Mouse (Mus musculus): ENCODE data around the gene Lgals3bp. TPM values are rescaled to one million over a fixed set of nuclear protein-coding genes. Genes with fewer than 3 reads are reported as not detected.

Lgals3bp gene
- polyA plus RNA-seq, 1 experiment from 2014 or later, result 42.7 TPM

- Histone ChIP-seq H3K27me3 (peaks cover 30% of the 10 kb centered on the region), H3K4me3 (replicated peaks) (no peak overlapping the region), H3K4me1 (replicated peaks) (no peaks in the 10 kb centered on the region), H3K9me3 (replicated peaks) (no peaks in the 10 kb centered on the region), H3K27ac (replicated peaks) (no peak overlapping the region), H3K4me2 (no peak overlapping the region), H3K9ac (no peak overlapping the region), H3K36me3 (replicated peaks) (no peaks in the 10 kb centered on the region)
- ATAC-seq (ENCODE audit: insufficient read depth), result no peak
- WGBS (ENCODE audit: insufficient replicate concordance), result 64% methylated on average over 16 of the region's 16 CpGs
Observed at GRCm38 (mm10) chr11:118431100-118431948, 29.4 kb upstream of the Lgals3bp start.

- no peak overlapping the region for H3K4me3 ChIP-seq (replicated peaks)
- ATAC-seq (ENCODE audit: insufficient read depth), result no peak
- H3K27ac ChIP-seq (replicated peaks), result no peak overlapping the region
- H3K9me3 ChIP-seq (replicated peaks), result no peaks in the 10 kb centered on the region
- H3K27me3 ChIP-seq, result peaks cover 34% of the 10 kb centered on the region
- no peak overlapping the region for H3K4me2 ChIP-seq
- no peaks in the 10 kb centered on the region for H3K36me3 ChIP-seq (replicated peaks)
- H3K9ac ChIP-seq, result no peak overlapping the region
- no peaks in the 10 kb centered on the region for H3K4me1 ChIP-seq (replicated peaks)
- WGBS (ENCODE audit: insufficient replicate concordance), result 45% methylated on average over 4 of the region's 4 CpGs
Observed at GRCm38 (mm10) chr11:118430291-118430885, 28.5 kb upstream of the Lgals3bp start.

GRCm38 (mm10) chr11:118428944-118429709 is 27.2 kb upstream of the Lgals3bp start:
- Histone ChIP-seq H3K4me3 (replicated peaks) (no peak overlapping the region), H3K9ac (no peak overlapping the region), H3K4me1 (replicated peaks) (no peaks in the 10 kb centered on the region), H3K27me3 (peaks cover 43% of the 10 kb centered on the region), H3K9me3 (replicated peaks) (no peaks in the 10 kb centered on the region), H3K4me2 (peak overlapping the region; percentile 18), H3K27ac (replicated peaks) (peak overlapping the region; percentile 55), H3K36me3 (replicated peaks) (no peaks in the 10 kb centered on the region)
- peak; percentile 13; the same call in 1 of the 2 replicates for ATAC-seq (ENCODE audit: insufficient read depth)
- 51% methylated on average over 8 of the region's 8 CpGs for WGBS (ENCODE audit: insufficient replicate concordance)

DNA sequence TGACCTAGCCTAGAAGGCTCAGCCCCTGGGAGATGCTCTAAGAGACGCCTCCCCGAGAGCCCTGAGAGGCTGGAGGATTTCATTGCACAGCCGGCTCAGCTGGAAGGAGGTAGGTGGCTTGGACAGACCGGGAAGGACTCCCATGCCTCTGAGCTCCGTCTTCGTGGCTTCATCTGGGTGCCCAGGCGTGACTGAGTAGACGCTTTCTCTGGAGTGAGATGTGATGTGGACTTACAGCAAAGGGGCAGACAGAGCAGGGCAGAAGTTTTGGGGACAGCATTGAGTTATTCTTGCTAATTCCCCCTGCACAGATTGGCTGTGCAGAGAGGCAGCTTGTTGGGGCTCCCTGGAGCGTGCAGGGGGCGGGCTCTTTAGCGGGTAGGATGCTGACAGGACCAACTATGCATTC is 26.6 kb upstream of the Lgals3bp start:
- H3K36me3 ChIP-seq (replicated peaks), result no peaks in the 10 kb centered on the region
- no peak overlapping the region for H3K9ac ChIP-seq
- 19% methylated on average over 11 of the region's 11 CpGs for WGBS (ENCODE audit: insufficient replicate concordance)
- ATAC-seq (ENCODE audit: insufficient read depth), result no peak
- peak overlapping the region; percentile 18 for H3K4me2 ChIP-seq
- peak overlapping the region; percentile 55 for H3K27ac ChIP-seq (replicated peaks)
- peaks cover 43% of the 10 kb centered on the region for H3K27me3 ChIP-seq
- peaks cover 3% of the 10 kb centered on the region; the same call in 1 of the 2 replicates for H3K4me1 ChIP-seq (replicated peaks)
- H3K9me3 ChIP-seq (replicated peaks), result no peaks in the 10 kb centered on the region
- no peak overlapping the region for H3K4me3 ChIP-seq (replicated peaks)

DNA sequence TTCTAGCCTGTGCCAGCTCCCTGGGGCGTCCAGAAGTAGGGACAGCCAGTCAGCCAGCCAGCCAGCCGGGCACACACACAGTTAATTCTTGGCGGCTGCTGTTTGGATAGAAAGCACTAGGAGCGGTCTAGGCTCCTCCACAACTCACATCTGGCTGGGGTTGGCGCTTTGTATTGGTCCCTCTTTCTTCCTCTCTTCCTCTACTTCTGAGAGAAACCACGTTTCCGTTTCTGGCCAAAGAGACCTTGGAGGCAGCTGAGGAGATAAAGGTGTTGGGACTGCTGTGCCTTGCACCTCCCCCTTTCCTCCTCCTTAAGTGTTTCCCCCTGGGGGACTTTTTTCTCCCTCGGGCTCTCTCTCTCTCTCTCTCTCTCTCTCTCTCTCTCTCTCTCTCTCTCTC is 26.1 kb upstream of the Lgals3bp start, which contains the start of gene C1qtnf1:
C1qtnf1 (plus strand) TSS at position 218 of the 400 bp plus-strand sequence.
- Histone ChIP-seq H3K9ac (no peak within 1 kb of the TSS), H3K9me3 (replicated peaks) (no peaks in the 10 kb centered on the region), H3K4me1 (replicated peaks) (peaks cover 5% of the 10 kb centered on the region; the same call in 1 of the 2 replicates), H3K27ac (replicated peaks) (peak within 1 kb of the TSS; percentile 55), H3K27me3 (peaks cover 43% of the 10 kb centered on the region), H3K36me3 (replicated peaks) (no peaks in the 10 kb centered on the region), H3K4me3 (replicated peaks) (no peak within 1 kb of the TSS), H3K4me2 (peak within 1 kb of the TSS; percentile 18)
- ATAC-seq (ENCODE audit: insufficient read depth), result no peak
- WGBS (ENCODE audit: insufficient replicate concordance), result 1% methylated on average over 8 of the region's 8 CpGs

GRCm38 (mm10) chr11:118427266-118427779 is 25.4 kb upstream of the Lgals3bp start:
- Histone ChIP-seq H3K9ac (no peak overlapping the region), H3K36me3 (replicated peaks) (no peaks in the 10 kb centered on the region), H3K27ac (replicated peaks) (no peak overlapping the region), H3K4me1 (replicated peaks) (peaks cover 5% of the 10 kb centered on the region; the same call in 1 of the 2 replicates), H3K9me3 (replicated peaks) (no peaks in the 10 kb centered on the region), H3K4me2 (no peak overlapping the region), H3K27me3 (peaks cover 48% of the 10 kb centered on the region), H3K4me3 (replicated peaks) (no peak overlapping the region)
- 34% methylated on average over 3 of the region's 3 CpGs for WGBS (ENCODE audit: insufficient replicate concordance)
- no peak for ATAC-seq (ENCODE audit: insufficient read depth)

GRCm38 (mm10) chr11:118426765-118427164 is 24.9 kb upstream of the Lgals3bp start:
- H3K9ac ChIP-seq, result no peak overlapping the region
- ATAC-seq (ENCODE audit: insufficient read depth), result no peak

DNA sequence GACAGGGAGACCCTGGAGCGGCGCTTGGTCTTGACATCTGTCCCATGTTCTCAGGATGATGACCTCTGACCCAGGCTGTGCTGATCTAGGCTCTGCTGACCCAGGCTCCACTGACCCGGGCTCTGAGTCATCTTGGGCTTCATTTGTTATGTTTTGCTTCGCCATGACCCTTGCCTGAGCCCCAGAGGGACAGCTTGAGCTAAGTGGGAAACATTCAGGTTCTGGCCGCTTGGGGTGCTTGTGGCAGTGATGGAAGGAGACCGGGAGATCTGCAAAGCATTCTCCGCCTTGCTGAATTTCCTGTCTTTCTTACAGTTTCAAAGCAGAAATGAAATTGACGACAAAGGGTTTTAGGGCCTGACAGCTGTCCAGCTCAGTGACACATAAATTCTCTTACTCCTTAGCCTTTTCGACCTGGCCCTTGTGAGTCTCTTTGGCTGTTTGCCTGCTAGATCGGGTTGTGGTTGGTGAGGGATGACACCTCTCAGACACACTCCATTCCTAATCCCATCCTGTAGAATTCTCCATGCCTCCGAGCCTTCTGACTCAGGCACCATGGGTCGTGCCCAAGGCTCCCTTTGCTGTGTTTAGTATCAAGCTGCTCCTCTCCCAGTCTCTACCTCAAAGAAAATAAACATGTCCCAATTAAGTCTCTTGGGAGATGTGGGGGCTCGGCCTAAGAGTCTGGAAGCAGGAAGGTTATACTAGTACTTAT is 22.9 kb upstream of the Lgals3bp start:
- peaks cover 48% of the 10 kb centered on the region for H3K27me3 ChIP-seq
- WGBS (ENCODE audit: insufficient replicate concordance), result 46% methylated on average over 13 of the region's 13 CpGs
- no peak overlapping the region for H3K4me2 ChIP-seq
- no peaks in the 10 kb centered on the region for H3K9me3 ChIP-seq (replicated peaks)
- H3K4me1 ChIP-seq (replicated peaks), result peaks cover 7% of the 10 kb centered on the region
- ATAC-seq (ENCODE audit: insufficient read depth), result no peak
- H3K9ac ChIP-seq, result no peak overlapping the region
- H3K4me3 ChIP-seq (replicated peaks), result no peak overlapping the region
- H3K27ac ChIP-seq (replicated peaks), result no peak overlapping the region
- H3K36me3 ChIP-seq (replicated peaks), result no peaks in the 10 kb centered on the region

More at GRCm38 (mm10) chr11:118426765-118427164, 24.9 kb upstream of the Lgals3bp start:
- Histone ChIP-seq H3K4me2 (no peak overlapping the region), H3K9me3 (replicated peaks) (no peaks in the 10 kb centered on the region), H3K4me1 (replicated peaks) (peaks cover 5% of the 10 kb centered on the region; the same call in 1 of the 2 replicates), H3K27me3 (peaks cover 52% of the 10 kb centered on the region), H3K27ac (replicated peaks) (no peak overlapping the region), H3K4me3 (replicated peaks) (no peak overlapping the region), H3K36me3 (replicated peaks) (no peaks in the 10 kb centered on the region)
- WGBS (ENCODE audit: insufficient replicate concordance), result 47% methylated on average over 5 of the region's 5 CpGs

DNA sequence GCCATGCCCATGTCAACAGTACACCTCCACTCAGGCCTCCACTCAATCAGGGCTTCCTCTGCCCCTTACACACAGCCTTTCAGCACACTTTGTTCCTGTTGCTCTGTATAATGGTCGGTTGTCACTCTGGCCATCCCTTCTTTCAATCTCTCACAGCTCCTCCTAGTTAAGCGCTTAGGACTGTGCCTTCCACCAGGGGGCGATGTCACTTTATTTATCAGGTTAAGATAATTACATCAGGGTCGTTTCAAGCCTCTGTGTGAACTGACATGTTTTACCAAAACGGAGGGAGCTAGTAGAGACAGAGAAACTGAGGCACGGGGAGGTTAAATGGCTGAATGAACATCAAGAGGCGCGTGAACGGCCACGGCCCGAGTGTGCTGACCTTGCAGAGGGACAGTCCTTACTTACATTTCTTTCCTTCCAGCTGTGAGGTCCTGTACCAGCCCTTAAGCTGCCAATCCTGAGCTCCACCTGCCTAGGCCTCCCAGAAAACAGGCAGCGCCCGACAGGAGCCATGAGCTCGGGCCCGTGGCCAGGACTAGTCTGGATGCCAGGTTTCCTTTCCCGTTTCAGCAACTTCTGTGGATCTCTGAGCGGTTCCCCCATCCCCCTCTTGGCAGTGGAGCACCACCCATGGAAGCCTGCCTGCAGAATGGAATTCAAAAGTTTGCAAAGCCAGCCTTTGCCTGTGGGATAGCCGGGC is 21.5 kb upstream of the Lgals3bp start:
- 8% methylated on average over 18 of the region's 18 CpGs for WGBS (ENCODE audit: insufficient replicate concordance)
- H3K4me3 ChIP-seq (replicated peaks), result no peak overlapping the region
- H3K27me3 ChIP-seq, result peaks cover 37% of the 10 kb centered on the region
- H3K9ac ChIP-seq, result no peak overlapping the region
- no peak overlapping the region for H3K27ac ChIP-seq (replicated peaks)
- no peak for ATAC-seq (ENCODE audit: insufficient read depth)
- H3K4me1 ChIP-seq (replicated peaks), result peaks cover 15% of the 10 kb centered on the region
- H3K9me3 ChIP-seq (replicated peaks), result no peaks in the 10 kb centered on the region
- H3K36me3 ChIP-seq (replicated peaks), result no peaks in the 10 kb centered on the region
- peak overlapping the region; percentile 43 for H3K4me2 ChIP-seq

DNA sequence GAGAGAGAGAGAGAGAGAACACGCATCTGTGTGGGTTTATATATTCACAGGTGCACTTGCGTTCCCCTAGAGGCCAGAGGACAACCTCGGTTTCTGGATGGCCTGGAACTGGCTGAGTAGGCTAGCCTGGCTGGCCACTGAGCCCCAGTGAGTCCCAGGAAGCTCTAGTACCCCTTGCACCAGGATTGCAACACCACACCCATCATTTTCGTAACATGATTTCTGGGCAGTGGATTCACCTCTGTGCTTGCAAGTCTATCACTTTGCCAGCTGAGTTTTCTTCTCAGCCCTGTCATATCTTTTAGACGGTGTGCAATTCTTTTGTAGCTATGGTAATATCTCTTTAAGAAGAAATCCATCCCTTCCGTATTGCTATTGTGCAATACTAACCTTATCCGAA is 18.4 kb upstream of the Lgals3bp start:
- H3K27ac ChIP-seq (replicated peaks), result no peak overlapping the region
- WGBS (ENCODE audit: insufficient replicate concordance), result 65% methylated on average over 7 of the region's 7 CpGs
- 0 out of 2 replicates have a peak, but pooled peaks cover 6% of the 10 kb centered on the region for H3K36me3 ChIP-seq (replicated peaks)
- H3K9ac ChIP-seq, result no peak overlapping the region
- H3K9me3 ChIP-seq (replicated peaks), result no peaks in the 10 kb centered on the region
- peaks cover 18% of the 10 kb centered on the region for H3K27me3 ChIP-seq
- no peak overlapping the region for H3K4me3 ChIP-seq (replicated peaks)
- H3K4me2 ChIP-seq, result no peak overlapping the region
- ATAC-seq (ENCODE audit: insufficient read depth), result no peak
- peaks cover 34% of the 10 kb centered on the region for H3K4me1 ChIP-seq (replicated peaks)

Data from liver, embryonic 15.5 days (tissue).